Mouse (Mus musculus) left cerebral cortex, adult 18-20 months (tissue): ENCODE measurements around the gene Plekhg1. TPM values are rescaled to one million over a fixed set of nuclear protein-coding genes. Genes with fewer than 3 reads are reported as not detected.
A peak's percentile ranks its signal among the peaks of the same experiment; 100 is the strongest.

Experiments
- DNase-seq, 2 experiments: peaks; one replicate each; pipeline ENCODE4 v3.0.0; 2021 to 2022; ENCODE audit warnings: low spot score in 2 of 2, mixed read lengths in 1 of 2
- long read RNA-seq, 2 experiments: library from polyadenylated mRNA; stranded (forward); transcript quantifications; one replicate each; pipeline ENCODE4 v2.0.0; 2021
- total RNA-seq, 2 experiments: library from RNA; stranded (reverse); gene quantifications; 2 replicates each; pipeline ENCODE4 v1.2.3; 2021

The Plekhg1 gene
- total RNA-seq: 1 to 10 TPM; 7.2 to 8.6 TPM
- long read RNA-seq, experiment 1, partial matches to known transcripts: 0 of 7 reads
- long read RNA-seq, experiment 1, other reads (novel, unspliced or antisense): 6 of 7 reads
- long read RNA-seq, experiment 2: 0 reads

GRCm38 (mm10) chr10:3740148-3740503 lies at the start of gene Plekhg1:
Gene Plekhg1, plus strand, starts transcription at chr10:3740364.
- peak; percentile 52 to 66 for DNase-seq

- DNase-seq: no peak
Observed at GRCm38 (mm10) chr10:3692791-3693190, 47.4 kb upstream of the Plekhg1 start.

GRCm38 (mm10) chr10:3693699-3694280 lies 46.4 kb upstream of the Plekhg1 start:
- no peak for DNase-seq

- no peak for DNase-seq
Observed at GRCm38 (mm10) chr10:3695332-3695905, 44.7 kb upstream of the Plekhg1 start.

- DNase-seq: peak; percentile 17 to 30
Observed at GRCm38 (mm10) chr10:3696727-3697348, 43.3 kb upstream of the Plekhg1 start.

DNA sequence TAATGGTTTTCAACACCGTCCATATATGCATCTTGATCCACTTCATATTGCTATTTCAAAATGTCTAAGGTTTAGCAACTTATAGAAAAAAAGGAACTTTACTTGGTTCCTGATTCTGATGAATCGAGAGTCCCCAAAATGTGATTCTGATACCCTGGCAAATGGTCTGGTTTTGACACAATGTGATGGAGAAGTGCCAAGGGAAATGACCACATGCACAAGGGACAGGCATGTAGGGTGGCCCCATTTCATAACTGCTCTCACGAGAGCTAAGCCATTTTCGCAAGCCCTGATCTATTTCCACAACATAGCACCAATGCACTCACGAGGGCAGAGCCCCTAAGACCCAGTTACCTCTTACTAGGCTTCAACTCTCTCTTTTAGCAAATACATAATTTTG lies 42.7 kb upstream of the Plekhg1 start:
- DNase-seq: no peak

GRCm38 (mm10) chr10:3700225-3701073 lies 39.7 kb upstream of the Plekhg1 start:
- no peak for DNase-seq

GRCm38 (mm10) chr10:3701832-3702231 lies 38.3 kb upstream of the Plekhg1 start:
- no peak for DNase-seq

DNA sequence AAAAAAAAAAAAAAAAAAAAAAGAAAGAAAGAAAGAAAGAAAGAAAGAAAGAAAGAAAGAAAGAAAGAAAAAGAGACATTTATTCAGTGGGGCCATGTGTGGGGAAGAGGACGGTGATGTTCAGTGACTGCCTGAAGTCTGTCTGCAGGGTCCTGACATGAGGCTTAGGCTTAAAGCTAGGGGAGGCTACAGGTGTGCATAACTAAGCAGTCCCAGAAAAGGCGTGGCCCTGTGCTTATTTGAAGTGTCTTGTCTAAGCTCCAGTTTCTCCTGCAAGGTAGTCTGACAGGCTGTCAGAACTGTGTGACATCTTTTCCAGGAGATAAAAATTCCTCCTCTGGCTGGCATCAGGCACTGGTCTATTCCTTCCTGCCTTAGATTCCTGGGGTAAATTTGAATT lies 37.6 kb upstream of the Plekhg1 start:
- DNase-seq: no peak

DNA sequence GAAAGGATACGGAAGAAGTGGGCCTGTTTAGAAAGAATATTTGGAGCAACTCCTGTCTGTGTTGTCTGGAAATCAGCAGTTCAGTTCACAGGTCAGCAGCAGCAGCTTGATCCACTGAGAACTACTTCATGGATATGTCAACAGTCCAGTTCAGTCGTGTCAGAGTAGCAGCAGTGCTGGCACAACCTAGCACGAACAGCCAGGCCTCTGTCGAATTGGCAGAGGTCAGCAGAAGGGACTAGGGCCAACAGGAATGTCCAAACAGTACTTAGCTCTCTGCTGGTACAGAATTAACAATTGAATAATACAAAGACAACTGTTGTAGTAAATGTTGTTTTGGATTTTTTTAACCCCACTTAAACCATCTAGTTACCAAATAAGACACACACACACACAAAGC lies 33.9 kb upstream of the Plekhg1 start:
- DNase-seq: no peak

GRCm38 (mm10) chr10:3710081-3710480 lies 30.1 kb upstream of the Plekhg1 start:
- DNase-seq: no peak

GRCm38 (mm10) chr10:3715302-3715943 lies 24.7 kb upstream of the Plekhg1 start:
- DNase-seq: peak in 1 of 2 experiments; percentile 2

DNA sequence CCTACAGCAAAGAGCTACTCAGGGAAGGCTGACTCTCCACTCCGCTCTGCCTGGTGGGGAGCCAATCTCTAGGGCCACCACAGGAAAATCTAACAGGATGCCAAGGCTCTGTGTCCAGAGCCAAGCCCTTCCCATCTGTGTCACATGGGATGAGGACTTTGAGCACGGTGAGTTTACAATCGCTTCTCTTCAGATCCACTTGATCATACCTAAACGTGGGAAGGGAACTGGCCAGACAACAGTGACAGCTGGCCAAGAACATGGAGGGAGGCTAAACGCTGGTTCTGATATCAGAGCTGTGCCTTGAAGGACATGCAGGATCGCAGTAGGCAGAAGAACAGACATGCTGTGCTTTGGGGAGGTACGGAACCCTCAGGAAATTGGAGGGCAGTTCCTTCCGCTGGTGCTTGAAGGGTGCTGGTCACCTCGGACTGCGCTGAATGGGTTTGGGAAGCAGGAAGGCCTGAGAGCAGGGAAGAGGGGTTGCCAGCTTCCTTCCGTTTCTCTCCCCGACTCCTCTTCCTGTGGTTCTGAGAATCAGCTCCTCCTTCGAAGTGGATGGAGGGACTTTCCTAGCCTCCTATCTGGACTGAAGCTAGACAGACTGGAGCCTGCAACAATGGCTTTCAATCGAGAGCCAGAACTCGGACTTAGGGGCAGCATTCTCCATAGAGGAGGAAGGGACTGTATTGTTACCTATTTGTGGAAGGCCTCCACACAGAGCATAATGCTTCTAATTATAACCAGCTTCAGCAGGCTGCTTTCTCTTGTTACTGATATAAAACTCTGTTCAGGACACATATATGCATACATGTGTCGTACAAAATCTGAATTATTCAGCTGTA lies 21.9 kb upstream of the Plekhg1 start:
- DNase-seq: peak; percentile 2 to 17

DNA sequence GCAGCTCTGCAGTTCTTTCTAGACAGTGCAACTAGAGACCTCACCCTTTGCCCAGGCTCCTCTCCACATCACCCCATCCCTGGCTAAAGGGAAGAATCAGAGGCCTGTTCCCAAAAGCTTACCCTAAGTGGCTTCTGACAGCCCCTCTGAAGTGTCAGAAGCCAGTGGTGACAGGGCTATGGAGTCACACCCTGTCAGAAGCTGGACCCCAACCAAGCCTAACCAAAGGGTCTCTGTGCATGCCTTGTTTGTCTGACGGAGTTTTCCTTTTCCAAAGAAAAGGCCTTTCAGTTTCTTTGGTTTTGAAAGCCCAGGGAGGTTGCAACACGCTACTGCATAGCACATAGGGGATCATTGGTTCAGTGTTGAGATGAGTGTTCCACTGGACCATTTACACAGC lies 19.9 kb upstream of the Plekhg1 start:
- DNase-seq: no peak

GRCm38 (mm10) chr10:3722339-3722738 lies 17.8 kb upstream of the Plekhg1 start:
- no peak for DNase-seq

GRCm38 (mm10) chr10:3724665-3725064 lies 15.5 kb upstream of the Plekhg1 start:
- DNase-seq: no peak

- no peak for DNase-seq
Observed at GRCm38 (mm10) chr10:3729666-3730065, 10.5 kb upstream of the Plekhg1 start.

DNA sequence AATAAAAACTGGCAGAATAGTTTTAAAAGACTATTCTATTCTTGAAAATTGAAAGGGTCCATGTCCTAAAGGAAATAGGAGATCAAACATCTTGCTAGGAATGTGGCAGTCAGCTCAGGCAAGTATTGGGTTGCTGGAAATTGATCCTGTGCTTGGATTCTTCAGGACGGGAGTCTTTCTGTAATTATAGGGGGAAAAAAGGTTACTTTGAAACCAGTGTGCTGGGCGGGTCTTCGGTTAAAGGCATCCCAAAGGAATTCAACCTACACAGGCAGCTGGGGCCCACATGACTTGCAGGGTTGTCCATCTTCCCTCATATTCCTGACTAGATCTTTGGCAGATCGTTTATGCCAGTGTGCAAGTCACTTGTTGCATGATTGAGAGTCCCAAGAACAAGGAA lies 9.8 kb upstream of the Plekhg1 start:
- DNase-seq: no peak

DNA sequence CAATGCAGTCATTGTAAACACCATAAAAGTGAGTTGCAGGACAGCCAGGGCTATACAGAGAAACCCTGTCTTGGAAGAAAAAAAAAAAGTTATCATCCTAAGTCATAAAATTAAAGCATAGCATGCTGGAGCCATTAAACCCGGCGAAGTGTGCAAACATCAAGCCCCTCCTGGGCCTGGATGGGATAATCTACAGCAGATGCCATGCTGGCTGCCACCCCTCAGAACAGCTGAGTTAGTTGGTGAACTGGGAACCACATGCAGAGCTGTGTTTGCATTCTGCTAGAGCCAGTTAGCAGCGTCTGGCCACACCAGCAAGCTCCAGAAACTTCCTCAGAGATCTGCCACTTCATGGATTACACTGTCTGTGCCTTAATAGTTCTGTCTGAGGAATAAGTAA lies 3.1 kb upstream of the Plekhg1 start:
- DNase-seq: no peak
